Mouse (Mus musculus): ENCODE measurements around the gene Vstm2b.

DNA sequence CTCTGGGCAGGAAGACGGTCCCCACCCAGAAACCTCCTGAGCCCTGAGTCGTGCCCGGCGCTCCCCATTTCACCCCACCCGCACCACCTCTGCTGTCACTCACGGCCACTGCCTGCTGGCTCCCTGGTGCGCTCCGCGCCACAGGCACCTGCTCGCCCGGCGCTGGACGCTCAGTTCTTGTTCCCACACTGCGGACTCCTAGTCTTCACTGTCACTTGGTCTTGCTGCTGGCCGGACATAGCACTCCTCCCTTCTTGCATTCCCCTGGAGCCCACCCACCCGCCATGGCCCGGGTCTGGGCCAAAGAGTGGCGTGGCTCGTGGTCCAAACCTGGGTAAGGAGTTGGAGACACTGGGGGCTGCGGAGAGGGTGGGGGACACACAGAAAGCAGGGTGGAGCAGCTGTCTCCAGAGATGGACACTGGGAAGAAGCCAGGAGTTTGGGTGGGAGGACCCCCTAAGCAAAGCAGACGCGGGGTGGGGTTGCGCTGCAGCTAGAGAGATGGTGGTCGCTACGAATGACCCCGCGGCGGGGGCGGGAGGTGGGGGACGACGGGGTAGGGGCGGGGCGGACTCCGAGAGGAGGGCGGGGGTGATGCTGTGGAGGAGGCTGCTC lies at the start of gene Vstm2b:
- no peak for TF ChIP-seq CTCF (IDR thresholded peaks at IDR 0.05; ENCODE audit: borderline replicate concordance, insufficient read depth, low read depth, low read length)
- TF ChIP-seq POLR2A (IDR thresholded peaks at IDR 0.05; ENCODE audit: borderline replicate concordance, insufficient read depth, low read length), result no peak
